Mouse (Mus musculus) limb, embryonic 11.5 days (tissue): ENCODE measurements around the gene Ifngr1. TPM values are rescaled to one million over a fixed set of nuclear protein-coding genes. Genes with fewer than 3 reads are reported as not detected.

Experiments used
- ATAC-seq: fragments of 200-750 bp; cut with Nextera tagmentation; 2 replicates; pipeline ENCODE4 v1.8.0; 2017; ENCODE audit warnings: low read depth; ENCODE audit not compliant: insufficient number of reproducible peaks, low FRiP score, low TSS enrichment
- DNase-seq: peaks from one replicate; pipeline ENCODE4 v3.0.0-alpha.2; 2015; ENCODE audit warnings: low spot score
- H3K27ac ChIP-seq: fragments of 300-500 bp; sonication (generic); replicated peaks from 2 replicates; pipeline ENCODE4 v1.5.1; 2014; ENCODE audit warnings: low read depth, mild to moderate bottlenecking, low read length
- H3K27me3 ChIP-seq: fragments of 300-500 bp; sonication (generic); 2 replicates; pipeline ENCODE4 v1.6.1; 2014; ENCODE audit warnings: mild to moderate bottlenecking, low read length, mixed read lengths; ENCODE audit not compliant: control insufficient read depth, insufficient read depth
- H3K36me3 ChIP-seq: fragments of 300-500 bp; sonication (generic); 2 replicates; pipeline ENCODE4 v1.6.1; 2014; ENCODE audit warnings: mild to moderate bottlenecking, low read length, moderate library complexity, mixed read lengths; ENCODE audit not compliant: control insufficient read depth, insufficient read depth
- H3K4me1 ChIP-seq: fragments of 300-500 bp; sonication (generic); 2 replicates; pipeline ENCODE4 v1.6.1; 2014; ENCODE audit warnings: low read length, mixed read lengths; ENCODE audit not compliant: control insufficient read depth, insufficient read depth
- H3K4me2 ChIP-seq: fragments of 300-500 bp; sonication (generic); 2 replicates; pipeline ENCODE4 v1.6.1; 2014; ENCODE audit warnings: low read depth, mild to moderate bottlenecking, moderate library complexity; ENCODE audit not compliant: severe bottlenecking
- H3K4me3 ChIP-seq: fragments of 300-500 bp; sonication (generic); 2 replicates; pipeline ENCODE4 v1.5.1; 2014; ENCODE audit warnings: low read depth, low read length
- H3K9ac ChIP-seq: fragments of 300-500 bp; sonication (generic); 2 replicates; pipeline ENCODE4 v1.6.1; 2014; ENCODE audit warnings: mild to moderate bottlenecking, low read length
- H3K9me3 ChIP-seq: fragments of 300-500 bp; sonication (generic); 2 replicates; pipeline ENCODE4 v1.6.1; 2016; ENCODE audit warnings: low read length; ENCODE audit not compliant: control insufficient read depth
- WGBS: fragments of 180-500 bp; shearing (Covaris S2); extraction: QIAGEN DNeasy Blood & Tissue Kit; methylation state at CpG from one replicate; pipeline ENCODE4 v1.1.7; 2014; 5-methylcytosine and 5-hydroxymethylcytosine counted together
- polyA plus RNA-seq: library from polyadenylated mRNA; unstranded; fragments of >200 nt; fragmentation: Nextera tagmentation; extraction: Ambion mirVana; gene quantifications from 2 replicates; pipeline ENCODE4 v1.2.1, GENCODE M21; 2014

The Ifngr1 gene
- polyA plus RNA-seq, 1 experiment from 2014 or later = 37.6 TPM

DNA sequence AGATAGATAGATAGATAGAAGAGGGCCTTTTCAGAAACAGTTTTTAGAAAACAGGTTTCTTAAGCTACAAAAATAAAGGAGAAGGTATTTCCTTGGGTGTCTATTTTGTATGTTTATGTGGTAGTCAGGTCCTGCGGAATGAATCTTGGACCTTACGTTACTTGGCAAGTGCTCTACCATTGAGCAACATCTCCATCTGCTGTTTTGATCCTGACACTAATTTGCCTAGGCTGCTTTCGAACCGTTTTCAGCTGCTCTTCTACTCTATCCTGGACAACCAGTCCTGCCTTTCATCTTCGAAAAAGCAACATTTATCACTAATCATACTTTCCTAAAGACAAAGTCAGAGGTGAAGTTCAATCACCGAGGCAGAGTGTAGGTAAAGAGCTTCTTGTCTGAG lies 11.5 kb downstream of the Ifngr1 start:
- H3K4me3 ChIP-seq = no peak overlapping the region
- H3K4me2 ChIP-seq = no peak overlapping the region
- H3K36me3 ChIP-seq = peaks cover 15% of the 10 kb centered on the region
- 90% methylated on average over 6 of the region's 6 CpGs for WGBS
- H3K27me3 ChIP-seq = no peaks in the 10 kb centered on the region
- ATAC-seq = no peak
- no peaks in the 10 kb centered on the region for H3K9me3 ChIP-seq
- peaks cover 3% of the 10 kb centered on the region; the same call in 1 of the 2 replicates for H3K4me1 ChIP-seq
- H3K9ac ChIP-seq = no peak overlapping the region
- H3K27ac ChIP-seq = no peak overlapping the region
- no peak for DNase-seq

DNA sequence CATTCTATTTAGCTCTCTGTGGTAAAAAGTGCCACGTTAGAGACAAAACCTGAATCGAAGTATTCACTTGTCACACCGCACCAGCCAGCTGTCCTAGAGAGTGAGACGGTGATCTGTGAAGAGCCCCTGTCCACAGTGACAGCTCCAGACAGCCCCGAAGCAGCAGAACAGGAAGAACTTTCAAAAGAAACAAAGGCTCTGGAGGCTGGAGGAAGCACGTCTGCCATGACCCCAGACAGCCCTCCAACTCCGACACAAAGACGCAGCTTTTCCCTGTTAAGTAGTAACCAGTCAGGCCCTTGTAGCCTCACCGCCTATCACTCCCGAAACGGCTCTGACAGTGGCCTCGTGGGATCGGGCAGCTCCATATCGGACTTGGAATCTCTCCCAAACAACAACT lies 17.4 kb downstream of the Ifngr1 start:
- no peaks in the 10 kb centered on the region for H3K9me3 ChIP-seq
- H3K27ac ChIP-seq = no peak overlapping the region
- ATAC-seq (no peak), DNase-seq (no peak)
- H3K36me3 ChIP-seq = peaks cover 5% of the 10 kb centered on the region; the same call in 1 of the 2 replicates
- H3K27me3 ChIP-seq = no peaks in the 10 kb centered on the region
- no peak overlapping the region for H3K9ac ChIP-seq
- 88% methylated on average over 14 of the region's 14 CpGs for WGBS
- no peak overlapping the region for H3K4me3 ChIP-seq
- H3K4me1 ChIP-seq = 0 out of 2 replicates have a peak, but pooled peaks cover 5% of the 10 kb centered on the region
- no peak overlapping the region for H3K4me2 ChIP-seq

DNA sequence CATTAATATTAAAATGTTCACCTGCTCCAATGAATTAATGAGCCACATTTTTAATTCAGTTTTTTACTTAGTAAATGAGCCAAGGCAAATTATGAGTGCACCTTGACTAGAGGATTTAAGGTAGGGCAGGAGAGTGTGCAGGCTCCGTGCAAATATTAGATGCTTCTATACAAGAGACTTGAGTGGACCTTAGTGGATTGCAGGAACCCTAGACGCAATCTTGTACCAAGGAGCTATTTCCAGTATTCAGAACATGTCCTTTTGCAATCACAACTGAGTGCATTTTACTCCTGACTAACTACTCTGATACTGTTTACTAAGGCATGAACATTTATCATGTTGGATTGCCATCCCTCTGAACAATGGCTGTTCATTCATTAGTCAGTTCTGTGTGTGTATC lies 19.9 kb downstream of the Ifngr1 start:
- no peaks in the 10 kb centered on the region for H3K27me3 ChIP-seq
- no peak overlapping the region for H3K4me3 ChIP-seq
- no peak for ATAC-seq
- H3K36me3 ChIP-seq = no peaks in the 10 kb centered on the region
- H3K9me3 ChIP-seq = no peaks in the 10 kb centered on the region
- no peak overlapping the region for H3K27ac ChIP-seq
- 64% methylated on average over 2 of the region's 2 CpGs for WGBS
- H3K9ac ChIP-seq = no peak overlapping the region
- no peak overlapping the region for H3K4me2 ChIP-seq
- H3K4me1 ChIP-seq = 0 out of 2 replicates have a peak, but pooled peaks cover 5% of the 10 kb centered on the region
- DNase-seq = no peak

DNA sequence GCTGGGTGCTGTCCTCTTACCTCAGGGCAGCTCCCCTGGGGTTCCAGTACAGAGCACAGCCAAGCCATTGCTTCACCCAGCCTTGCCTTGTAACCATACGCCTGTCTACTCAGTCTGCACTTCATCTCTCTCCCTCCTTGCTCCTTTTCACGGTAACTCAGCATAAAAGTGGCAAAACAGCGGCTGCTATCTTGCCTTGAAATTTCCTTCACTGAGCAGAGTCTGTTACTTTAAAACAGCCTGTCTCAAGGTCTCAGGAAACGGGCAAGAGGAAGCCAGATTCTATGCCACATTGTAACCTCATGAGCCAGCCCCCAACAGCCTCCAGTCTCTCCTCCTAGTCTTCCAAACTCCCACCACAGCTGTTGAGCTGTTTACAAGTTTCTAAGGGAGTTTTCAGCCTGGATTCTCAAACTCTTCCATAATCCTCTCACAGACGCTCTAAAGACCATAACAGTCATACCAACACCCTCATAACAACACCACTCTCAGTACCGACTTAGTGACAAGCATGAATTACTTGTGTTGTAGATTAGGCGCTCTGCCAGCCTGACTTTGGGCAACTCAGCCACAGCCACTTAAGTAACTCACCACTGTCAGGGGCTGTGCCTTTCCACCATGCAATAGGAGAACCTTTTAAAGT lies 21.5 kb downstream of the Ifngr1 start:
- Histone ChIP-seq H3K4me2 (no peak overlapping the region), H3K36me3 (no peaks in the 10 kb centered on the region), H3K9ac (no peak overlapping the region), H3K4me1 (0 out of 2 replicates have a peak, but pooled peaks cover 5% of the 10 kb centered on the region), H3K9me3 (no peaks in the 10 kb centered on the region), H3K4me3 (no peak overlapping the region), H3K27ac (no peak overlapping the region; the same call in 1 of the 2 replicates), H3K27me3 (no peaks in the 10 kb centered on the region)
- ATAC-seq (no peak), DNase-seq (no peak)
- 60% methylated on average over 7 of the region's 7 CpGs for WGBS

DNA sequence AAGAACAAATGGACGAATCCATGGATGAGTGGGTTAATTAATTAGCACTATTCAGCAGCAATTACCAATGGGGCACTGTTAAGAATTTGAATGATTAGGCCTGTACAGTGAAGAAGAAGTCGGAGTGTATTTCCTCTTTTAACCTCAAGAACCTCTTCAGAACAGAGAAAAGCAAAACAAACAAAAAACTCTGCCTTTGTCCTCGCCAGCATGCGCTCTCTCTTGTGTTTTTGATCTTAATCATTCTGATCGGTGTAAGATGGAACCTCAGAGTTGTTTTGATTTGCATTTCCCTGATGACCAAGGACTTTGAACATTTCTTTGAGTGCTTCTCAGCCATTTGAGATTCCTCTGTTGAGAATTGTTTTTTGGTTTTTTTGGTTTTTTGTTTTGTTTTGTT lies 28.0 kb downstream of the Ifngr1 start:
- Histone ChIP-seq H3K36me3 (no peaks in the 10 kb centered on the region), H3K27me3 (no peaks in the 10 kb centered on the region), H3K4me1 (no peaks in the 10 kb centered on the region), H3K27ac (no peak overlapping the region), H3K4me3 (no peak overlapping the region), H3K4me2 (no peak overlapping the region), H3K9me3 (no peaks in the 10 kb centered on the region), H3K9ac (no peak overlapping the region)
- ATAC-seq (no peak), DNase-seq (no peak)
- 83% methylated on average over 5 of the region's 5 CpGs for WGBS

DNA sequence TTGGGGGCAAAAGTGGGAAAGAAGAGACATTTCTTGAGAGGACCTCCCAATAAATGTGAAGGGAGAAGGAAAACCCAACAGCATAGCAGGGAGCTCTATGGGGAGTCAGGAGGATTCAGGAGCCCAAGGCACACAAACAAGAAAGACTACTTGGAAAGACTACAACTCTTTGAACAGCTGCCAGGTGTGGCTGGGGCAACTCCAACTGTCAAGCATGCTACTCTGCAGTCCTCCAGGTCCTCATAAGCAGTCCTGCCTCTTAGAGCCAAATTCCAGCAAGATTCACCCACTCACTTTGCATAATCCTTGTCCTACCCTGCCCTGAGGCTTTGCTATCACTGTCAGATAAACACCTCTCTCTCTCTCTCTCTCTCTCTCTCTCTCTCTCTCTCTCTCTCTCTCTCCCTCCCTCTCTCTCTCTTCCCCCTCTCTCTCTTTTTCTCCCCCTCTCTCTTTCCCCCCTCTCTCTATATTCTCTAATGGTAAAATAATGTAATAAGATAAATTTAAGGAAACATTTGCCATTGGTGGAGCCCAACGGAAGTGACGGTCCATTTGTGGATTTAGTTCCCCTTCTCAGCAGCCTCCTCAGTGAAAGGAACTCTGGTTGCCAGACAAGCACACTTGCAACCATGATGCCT lies 29.8 kb downstream of the Ifngr1 start, which contains the start of gene Il22ra2:
Gene Il22ra2 (plus strand): TSS at position 591 of the 641 bp plus-strand sequence.
- Histone ChIP-seq H3K36me3 (no peaks in the 10 kb centered on the region), H3K27ac (no peak within 1 kb of the TSS)
- 89% methylated on average over 2 of the region's 2 CpGs for WGBS

DNA sequence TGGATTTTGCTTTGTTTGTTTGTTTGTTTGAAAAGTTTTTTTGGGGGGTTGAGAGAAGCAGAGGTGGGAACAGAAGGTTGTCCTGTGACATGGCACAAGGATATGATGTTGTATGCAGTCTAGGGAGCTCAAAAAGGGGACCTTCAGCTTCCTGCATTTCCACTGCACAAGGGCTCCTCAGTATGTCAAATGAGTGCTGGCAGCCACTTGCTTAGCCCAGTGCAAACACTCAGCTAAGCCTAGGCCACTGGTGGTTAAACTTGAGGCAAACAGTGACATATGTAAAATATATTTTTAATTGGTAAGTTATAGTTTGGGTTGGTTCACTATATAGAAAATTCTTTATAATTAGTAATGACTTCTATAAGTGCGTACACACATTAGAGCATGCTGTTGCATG lies 32.9 kb downstream of the Ifngr1 start:
- H3K4me2 ChIP-seq = no peak overlapping the region
- H3K9me3 ChIP-seq = no peaks in the 10 kb centered on the region
- WGBS = 97% methylated on average over 1 of the region's 1 CpGs
- DNase-seq (no peak), ATAC-seq (no peak)
- no peaks in the 10 kb centered on the region for H3K27me3 ChIP-seq
- no peak overlapping the region for H3K27ac ChIP-seq
- H3K4me1 ChIP-seq = no peaks in the 10 kb centered on the region
- H3K36me3 ChIP-seq = no peaks in the 10 kb centered on the region
- no peak overlapping the region for H3K9ac ChIP-seq
- H3K4me3 ChIP-seq = no peak overlapping the region

More for the DNA sequence above, 29.8 kb downstream of the Ifngr1 start, which contains the start of gene Il22ra2:
- no peaks in the 10 kb centered on the region for H3K4me1 ChIP-seq
- DNase-seq (no peak), ATAC-seq (no peak)
- no peak within 1 kb of the TSS for H3K4me2 ChIP-seq
- H3K27me3 ChIP-seq = no peaks in the 10 kb centered on the region
- H3K9me3 ChIP-seq = no peaks in the 10 kb centered on the region
- no peak within 1 kb of the TSS for H3K4me3 ChIP-seq
- H3K9ac ChIP-seq = no peak within 1 kb of the TSS

DNA sequence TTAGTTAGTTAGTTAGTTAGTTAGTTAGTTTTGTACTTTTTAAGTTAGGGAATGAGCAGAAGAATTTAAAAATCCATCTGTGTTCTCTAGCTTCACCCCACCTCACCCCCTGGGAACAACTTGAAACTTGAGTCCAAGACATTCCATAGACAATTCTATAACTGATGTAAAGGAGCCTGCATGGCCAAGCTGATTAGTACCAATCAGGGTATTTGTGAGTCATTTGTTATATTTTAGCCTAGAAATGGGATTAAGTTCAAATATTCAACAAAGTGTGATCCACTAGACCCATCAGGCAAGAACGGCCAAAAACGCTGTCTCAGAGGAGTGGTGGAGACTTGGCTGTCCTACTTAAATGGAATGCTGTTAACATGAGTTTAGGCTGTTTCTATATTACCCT lies 35.6 kb downstream of the Ifngr1 start:
- H3K4me3 ChIP-seq = no peak overlapping the region
- H3K9ac ChIP-seq = no peak overlapping the region
- no peaks in the 10 kb centered on the region for H3K36me3 ChIP-seq
- DNase-seq (peak; percentile 3), ATAC-seq (no peak)
- no peaks in the 10 kb centered on the region for H3K9me3 ChIP-seq
- no peak overlapping the region for H3K27ac ChIP-seq
- H3K27me3 ChIP-seq = no peaks in the 10 kb centered on the region
- 91% methylated on average over 2 of the region's 2 CpGs for WGBS
- H3K4me1 ChIP-seq = no peaks in the 10 kb centered on the region
- H3K4me2 ChIP-seq = no peak overlapping the region
